In genomic region chr4:126706630-126707438, GRCm38 (mm10) we compare ENCODE assay signal across 18 mouse cellular contexts. TPM values are rescaled to one million over a fixed set of nuclear protein-coding genes. Genes with fewer than 3 reads are reported as not detected.
DNase-seq lines count a peak whose midpoint lies in the region; ATAC-seq lines count a peak whose summit lies in the region.
"Had no signal": no experiment of that assay in that cellular context is flagged by ENCODE, and none has a peak within 500 bp of the region (broad histone marks: within the 10 kb centered on the region; RNA-seq: fewer than 3 reads in every experiment).

No protein-coding gene starts in this region.

- no peak overlapping the region for H3K4me3 ChIP-seq in hindbrain, embryonic 10.5 days
- no peak overlapping the region for H3K4me3 ChIP-seq in midbrain, embryonic 11.5 days (ENCODE audit: low read depth, low read length)
- H3K4me3 ChIP-seq: forebrain, embryonic 13.5 days had no signal

- ATAC-seq in midbrain, embryonic 11.5 days (ENCODE audit: low FRiP score), result peak; percentile 94
- ATAC-seq: CD4-positive, CD25-positive, alpha-beta regulatory T cell, adult 4 months; forebrain, embryonic 13.5 days; inflammation-experienced regulatory T-cells, adult 6 months had no signal

- WGBS in hindbrain, embryonic 10.5 days, result 36% methylated on average over 12 of the region's 12 CpGs
- WGBS in midbrain, embryonic 11.5 days, result 32% methylated on average over 12 of the region's 12 CpGs

- no peak overlapping the region for H3K9ac ChIP-seq in midbrain, embryonic 11.5 days (ENCODE audit: low read length)
- H3K9ac ChIP-seq: forebrain, embryonic 13.5 days had no signal

- no peaks in the 10 kb centered on the region for H3K9me3 ChIP-seq in hindbrain, embryonic 10.5 days
- H3K9me3 ChIP-seq in midbrain, embryonic 11.5 days (ENCODE audit: control insufficient read depth, low read length), result no peaks in the 10 kb centered on the region
- H3K9me3 ChIP-seq: forebrain, embryonic 13.5 days had no signal

- H3K4me2 ChIP-seq in midbrain, embryonic 11.5 days, result peak overlapping the region; percentile 7; the same call in 1 of the 2 replicates
- H3K4me2 ChIP-seq: forebrain, embryonic 13.5 days had no signal

- H3K36me3 ChIP-seq in hindbrain, embryonic 10.5 days, result peaks cover 91% of the 10 kb centered on the region
- peaks cover 19% of the 10 kb centered on the region for H3K36me3 ChIP-seq in midbrain, embryonic 11.5 days (ENCODE audit: control insufficient read depth, insufficient read depth, low read length)

- peaks cover 34% of the 10 kb centered on the region for H3K4me1 ChIP-seq in hindbrain, embryonic 10.5 days (replicated peaks)
- H3K4me1 ChIP-seq in midbrain, embryonic 11.5 days (ENCODE audit: control insufficient read depth, insufficient read depth, low read length), result peaks cover 16% of the 10 kb centered on the region
- H3K4me1 ChIP-seq: forebrain, embryonic 13.5 days had no signal

- peak; percentile 76 for DNase-seq in MN1 (ENCODE audit: low spot score)
- peak; percentile 75 for DNase-seq in embryo, embryonic 10 days (ENCODE audit: low spot score)
- DNase-seq in hindbrain, embryonic 10.5 days (ENCODE audit: low spot score), result peak; percentile 82
- peak; percentile 92 for DNase-seq in midbrain, embryonic 11.5 days (ENCODE audit: low spot score, missing footprints)
- no peak for DNase-seq in layer of hippocampus, adult 9-10 months (ENCODE audit: low spot score)
- DNase-seq in thymus, postnatal 25 days, result no peak
- no peak for DNase-seq in cerebellum, postnatal 36 days
- no peak for DNase-seq in yolk sac, embryonic 10.5 days (ENCODE audit: low spot score)
- DNase-seq: layer of hippocampus, postnatal 36 days; lung, postnatal 10 days; spleen, adult 18-20 months had no signal

- H3K27ac ChIP-seq in hindbrain, embryonic 10.5 days, result peak overlapping the region; percentile 71
- peak overlapping the region; percentile 7; the same call in 1 of the 2 replicates for H3K27ac ChIP-seq in midbrain, embryonic 11.5 days (ENCODE audit: low read depth, low read length)
- H3K27ac ChIP-seq: forebrain, embryonic 13.5 days; stomach, postnatal 0 days had no signal

- no peaks in the 10 kb centered on the region for H3K27me3 ChIP-seq in hindbrain, embryonic 10.5 days (ENCODE audit: insufficient read depth, poor library complexity, severe bottlenecking)
- H3K27me3 ChIP-seq in midbrain, embryonic 11.5 days (ENCODE audit: control insufficient read depth, insufficient read depth, low read length), result no peaks in the 10 kb centered on the region
- H3K27me3 ChIP-seq: forebrain, embryonic 13.5 days had no signal

RNA-seq across cellular contexts. Expression of gene Tfap2e, which starts 29.2 kb away (rescaled TPM):
- polyA plus RNA-seq in hindbrain, embryonic 10.5 days (2016; fragmentation: Nextera tagmentation; extraction: Ambion mirVana), result 0.73 and 1.8 TPM in 2 replicates
- polyA plus RNA-seq in midbrain, embryonic 11.5 days (2014; fragmentation: Nextera tagmentation; extraction: Ambion mirVana), result 1.5 and 1.6 TPM in 2 replicates
- polyA plus RNA-seq: CD4-positive, CD25-positive, alpha-beta regulatory T cell, adult 4 months; heart, embryonic 14.5 days; inflammation-experienced regulatory T-cells, adult 6 months; kidney, embryonic 16.5 days; liver, adult 2 months had no signal

RNA-seq across cellular contexts. Expression of gene Psmb2, which starts 29.4 kb away (rescaled TPM):
- 581 and 598 TPM in 2 replicates for polyA plus RNA-seq in hindbrain, embryonic 10.5 days (2016; fragmentation: Nextera tagmentation; extraction: Ambion mirVana)
- polyA plus RNA-seq in midbrain, embryonic 11.5 days (2014; fragmentation: Nextera tagmentation; extraction: Ambion mirVana), result 523 and 552 TPM in 2 replicates

RNA-seq across cellular contexts. Expression of gene Ncdn, which starts 46.4 kb away (rescaled TPM):
- polyA plus RNA-seq in hindbrain, embryonic 10.5 days (2016; fragmentation: Nextera tagmentation; extraction: Ambion mirVana), result 35.6 and 49.1 TPM in 2 replicates
- polyA plus RNA-seq in midbrain, embryonic 11.5 days (2014; fragmentation: Nextera tagmentation; extraction: Ambion mirVana), result 22.0 and 23.3 TPM in 2 replicates

RNA-seq across cellular contexts. Expression of gene AU040320, which starts 46.5 kb away (rescaled TPM):
- polyA plus RNA-seq in hindbrain, embryonic 10.5 days (2016; fragmentation: Nextera tagmentation; extraction: Ambion mirVana), result 25.3 and 31.4 TPM in 2 replicates
- 23.8 and 26.2 TPM in 2 replicates for polyA plus RNA-seq in midbrain, embryonic 11.5 days (2014; fragmentation: Nextera tagmentation; extraction: Ambion mirVana)

Comparison
In these comparisons a context has a peak if more than half of its experiments do, and no peak if none do; other contexts are left out.
1. DNase-seq: peak in MN1 (single experiment), embryo, embryonic 10 days (single experiment), hindbrain, embryonic 10.5 days (single experiment) and midbrain, embryonic 11.5 days (single experiment); none in layer of hippocampus, adult 9-10 months (single experiment), thymus, postnatal 25 days (single experiment), cerebellum, postnatal 36 days (0 of 2) and yolk sac, embryonic 10.5 days (single experiment).